Mouse (Mus musculus): ENCODE measurements around the gene Ppid. TPM values are rescaled to one million over a fixed set of nuclear protein-coding genes. Genes with fewer than 3 reads are reported as not detected.
"Not testable (repeated sequence)": the region's sequence is repeated elsewhere in the genome, so short reads cannot be mapped to it uniquely, and the experiment has no call there.

The Ppid gene
- total RNA-seq, 4 experiments from 2014 or later: 37.7 to 45.5 (median 41.7) TPM

- DNase-seq (ENCODE audit: low spot score): no peak
Observed at GRCm38 (mm10) chr3:79572399-79572798, 18.7 kb upstream of the Ppid start.

GRCm38 (mm10) chr3:79573376-79573775 is 17.8 kb upstream of the Ppid start:
- DNase-seq (ENCODE audit: low spot score): not testable (repeated sequence)

GRCm38 (mm10) chr3:79574336-79574735 is 16.8 kb upstream of the Ppid start:
- DNase-seq (ENCODE audit: low spot score): no peak

GRCm38 (mm10) chr3:79575576-79576467 is 15.3 kb upstream of the Ppid start:
- DNase-seq (ENCODE audit: low spot score): no peak

GRCm38 (mm10) chr3:79576468-79576816 is 14.7 kb upstream of the Ppid start:
- no peak for DNase-seq (ENCODE audit: low spot score)

GRCm38 (mm10) chr3:79576865-79577264 is 14.3 kb upstream of the Ppid start:
- DNase-seq (ENCODE audit: low spot score): no peak

GRCm38 (mm10) chr3:79577606-79578005 is 13.5 kb upstream of the Ppid start:
- no peak for DNase-seq (ENCODE audit: low spot score)

GRCm38 (mm10) chr3:79578164-79578563 is 13.0 kb upstream of the Ppid start:
- DNase-seq (ENCODE audit: low spot score): no peak

GRCm38 (mm10) chr3:79579891-79580575 is 11.1 kb upstream of the Ppid start:
- no peak for DNase-seq (ENCODE audit: low spot score)

GRCm38 (mm10) chr3:79586804-79587203 is 4.3 kb upstream of the Ppid start:
- DNase-seq (ENCODE audit: low spot score): peak; percentile 90

- no peak for DNase-seq (ENCODE audit: low spot score)
Observed at GRCm38 (mm10) chr3:79589671-79590070, 1.5 kb upstream of the Ppid start.

GRCm38 (mm10) chr3:79591793-79592471 is 790 bp downstream of the Ppid start:
- no peak for DNase-seq (ENCODE audit: low spot score)

GRCm38 (mm10) chr3:79595468-79595867 is 4.3 kb downstream of the Ppid start:
- no peak for DNase-seq (ENCODE audit: low spot score)

GRCm38 (mm10) chr3:79609886-79610285 is 18.7 kb downstream of the Ppid start:
- no peak for DNase-seq (ENCODE audit: low spot score)

- DNase-seq (ENCODE audit: low spot score): no peak
Observed at GRCm38 (mm10) chr3:79627484-79628181, 36.5 kb downstream of the Ppid start.

GRCm38 (mm10) chr3:79628182-79628560 is 37.0 kb downstream of the Ppid start:
- no peak for DNase-seq (ENCODE audit: low spot score)

- peak; percentile 97 for DNase-seq (ENCODE audit: low spot score)
Observed at GRCm38 (mm10) chr3:79628561-79629415, 37.6 kb downstream of the Ppid start, which contains the start of gene 4930579G24Rik. Gene 4930579G24Rik (plus strand): TSS chr3:79629079.

- peak; percentile 51 for DNase-seq (ENCODE audit: low spot score)
Observed at GRCm38 (mm10) chr3:79629416-79629730, 38.2 kb downstream of the Ppid start, which contains the start of gene Etfdh. Gene Etfdh (minus strand): TSS chr3:79629500.

- DNase-seq (ENCODE audit: low spot score): no peak
Observed at GRCm38 (mm10) chr3:79652129-79652528, 61.0 kb downstream of the Ppid start.

Data from heart, adult 8-10 months (tissue).